Mouse (Mus musculus): Measurements from ENCODE around the gene Tob1. TPM values are rescaled to one million over a fixed set of nuclear protein-coding genes. Genes with fewer than 3 reads are reported as not detected.
A peak's percentile ranks its signal among the peaks of the same experiment; 100 is the strongest.

Tob1 gene
- total and polyA plus RNA-seq, 2 experiments from 2014 or later = 20.4 to 27.9 TPM

DNA sequence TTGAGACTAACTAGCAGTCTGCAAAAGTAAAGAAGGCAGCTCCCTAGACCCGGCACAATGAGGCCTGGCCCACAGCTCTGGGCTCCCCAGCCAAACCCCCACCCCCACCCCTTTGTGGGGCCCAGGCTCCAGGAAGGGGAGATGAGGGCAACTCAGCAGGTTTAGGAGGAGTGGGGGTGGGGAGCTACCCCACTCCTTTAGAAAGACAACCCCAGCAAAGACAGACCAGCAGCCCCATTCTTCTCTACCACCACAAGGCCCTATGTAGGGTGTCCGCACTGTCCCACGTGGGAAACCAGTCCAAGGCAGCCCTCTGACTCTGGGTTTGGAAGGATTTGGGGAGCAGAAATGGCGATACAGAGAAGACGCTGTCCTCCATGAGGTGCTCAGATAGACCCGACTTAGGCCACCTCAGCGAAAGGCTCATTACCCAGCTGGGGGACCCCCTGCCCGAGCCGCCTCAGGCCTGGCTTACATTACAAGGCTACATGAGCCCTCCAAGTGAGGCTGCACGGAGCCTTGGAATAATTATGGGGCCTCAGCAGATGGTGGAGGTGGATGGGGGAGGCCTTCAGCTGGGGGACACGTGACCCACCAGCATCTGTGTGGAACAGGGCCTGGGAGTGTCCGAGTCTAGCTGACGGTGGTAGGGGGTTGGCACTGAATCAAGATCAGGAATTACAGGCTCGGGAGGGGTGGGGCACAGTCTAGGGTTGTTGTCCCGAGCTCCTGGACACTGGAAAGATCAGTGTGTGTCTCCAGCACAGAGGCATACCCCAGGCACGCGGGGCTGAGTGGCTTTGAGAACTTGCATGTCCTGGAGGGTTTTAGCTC lies 34.9 kb downstream of the Tob1 start, which contains the start of gene Wfikkn2:
Gene Wfikkn2 (minus strand): TSS at position 51 of the 834 bp plus-strand sequence.
- 37% methylated on average over 17 of the region's 17 CpGs for WGBS
- Histone ChIP-seq H3K4me2 (ENCODE audit: low read depth, low read length, poor library complexity, severe bottlenecking) (no peak within 1 kb of the TSS), H3K27me3 (ENCODE audit: insufficient read depth, low read length) (no peaks in the 10 kb centered on the region), H3K9ac (replicated peaks; ENCODE audit: low read length, poor library complexity, severe bottlenecking) (no peak within 1 kb of the TSS), H3K9me3 (ENCODE audit: low read length) (no peaks in the 10 kb centered on the region), H3K27ac (ENCODE audit: low read depth, low read length) (no peak within 1 kb of the TSS), H3K36me3 (ENCODE audit: insufficient read depth, low read length) (no peaks in the 10 kb centered on the region), H3K4me3 (ENCODE audit: low read depth, low read length) (no peak within 1 kb of the TSS), H3K4me1 (ENCODE audit: insufficient read depth, low read length) (peaks cover 11% of the 10 kb centered on the region; the same call in 1 of the 2 replicates)
- no peak for TF ChIP-seq CTCF (IDR thresholded peaks at IDR 0.05)
- DNase-seq (ENCODE audit: low spot score) = peak; percentile 86
- peak; percentile 65; the same call in 1 of the 2 replicates for ATAC-seq (ENCODE audit: low FRiP score)

DNA sequence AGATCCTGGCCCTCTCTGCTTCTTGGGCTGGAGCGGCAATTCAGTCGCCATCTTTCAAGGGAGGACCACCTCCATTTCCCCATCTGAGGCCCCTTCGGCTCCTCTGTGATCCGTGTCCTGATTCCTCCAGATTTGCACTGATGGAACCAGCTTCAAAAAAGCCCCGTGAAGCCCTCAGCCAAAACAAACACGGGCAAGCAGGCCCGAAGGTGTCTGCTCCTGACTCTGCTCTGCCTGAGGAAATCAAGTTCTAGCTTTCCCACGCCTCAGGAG lies 35.5 kb downstream of the Tob1 start:
- peaks cover 11% of the 10 kb centered on the region; the same call in 1 of the 2 replicates for H3K4me1 ChIP-seq (ENCODE audit: insufficient read depth, low read length)
- H3K27ac ChIP-seq (ENCODE audit: low read depth, low read length) = no peak overlapping the region
- H3K9me3 ChIP-seq (ENCODE audit: low read length) = no peaks in the 10 kb centered on the region
- no peak for DNase-seq (ENCODE audit: low spot score)
- no peak overlapping the region for H3K4me2 ChIP-seq (ENCODE audit: low read depth, low read length, poor library complexity, severe bottlenecking)
- WGBS = 66% methylated on average over 8 of the region's 8 CpGs
- no peaks in the 10 kb centered on the region for H3K27me3 ChIP-seq (ENCODE audit: insufficient read depth, low read length)
- H3K36me3 ChIP-seq (ENCODE audit: insufficient read depth, low read length) = no peaks in the 10 kb centered on the region
- TF ChIP-seq CTCF (IDR thresholded peaks at IDR 0.05) = no peak
- no peak overlapping the region for H3K9ac ChIP-seq (replicated peaks; ENCODE audit: low read length, poor library complexity, severe bottlenecking)
- ATAC-seq (ENCODE audit: low FRiP score) = no peak
- no peak overlapping the region for H3K4me3 ChIP-seq (ENCODE audit: low read depth, low read length)

DNA sequence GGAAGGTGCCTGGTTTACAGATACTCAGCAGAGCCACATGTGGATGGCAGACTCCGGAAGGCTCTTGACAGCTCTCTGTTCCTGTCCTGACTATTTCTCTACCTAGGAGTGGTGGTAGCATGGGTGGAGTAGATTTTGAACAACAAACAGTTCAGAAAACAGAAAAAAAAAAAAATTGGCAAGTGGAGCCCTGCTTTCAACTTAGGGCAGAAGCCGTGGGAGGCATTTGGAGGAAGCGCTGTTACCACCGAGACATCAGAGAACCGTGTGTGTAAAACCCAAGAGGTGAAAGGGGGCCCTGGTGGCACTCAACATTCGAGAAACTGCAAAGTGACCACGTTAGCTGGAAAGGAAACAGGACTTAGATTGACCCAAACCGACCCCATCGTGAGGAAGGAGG lies 41.9 kb downstream of the Tob1 start:
- TF ChIP-seq CTCF (IDR thresholded peaks at IDR 0.05) = no peak
- Histone ChIP-seq H3K27ac (ENCODE audit: low read depth, low read length) (no peak overlapping the region), H3K36me3 (ENCODE audit: insufficient read depth, low read length) (no peaks in the 10 kb centered on the region), H3K4me2 (ENCODE audit: low read depth, low read length, poor library complexity, severe bottlenecking) (no peak overlapping the region), H3K4me1 (ENCODE audit: insufficient read depth, low read length) (no peaks in the 10 kb centered on the region), H3K9me3 (ENCODE audit: low read length) (no peaks in the 10 kb centered on the region), H3K4me3 (ENCODE audit: low read depth, low read length) (no peak overlapping the region), H3K27me3 (ENCODE audit: insufficient read depth, low read length) (no peaks in the 10 kb centered on the region), H3K9ac (replicated peaks; ENCODE audit: low read length, poor library complexity, severe bottlenecking) (no peak overlapping the region)
- WGBS = 80% methylated on average over 9 of the region's 9 CpGs
- no peak for ATAC-seq (ENCODE audit: low FRiP score)
- no peak for DNase-seq (ENCODE audit: low spot score)

DNA sequence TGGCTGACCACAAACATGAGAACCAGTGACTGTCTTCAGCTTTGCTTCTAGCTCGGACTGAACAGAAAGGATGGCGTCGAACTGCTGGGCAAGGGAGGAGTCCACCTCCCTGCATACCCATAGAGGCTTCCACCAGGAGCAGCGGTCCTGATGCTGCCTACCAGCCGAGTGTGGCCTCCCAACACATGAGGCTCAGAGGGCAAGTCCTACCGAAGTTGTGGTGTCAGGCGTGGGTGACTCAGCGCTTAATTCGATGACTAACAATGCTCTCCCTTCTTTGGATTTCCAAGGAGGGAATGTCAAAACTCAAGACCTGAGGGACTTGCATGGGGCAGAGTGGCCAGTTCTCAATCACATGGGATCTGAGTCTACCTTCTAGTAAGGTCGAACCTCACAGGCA lies 42.4 kb downstream of the Tob1 start:
- Histone ChIP-seq H3K36me3 (ENCODE audit: insufficient read depth, low read length) (no peaks in the 10 kb centered on the region), H3K4me2 (ENCODE audit: low read depth, low read length, poor library complexity, severe bottlenecking) (no peak overlapping the region), H3K4me3 (ENCODE audit: low read depth, low read length) (no peak overlapping the region), H3K27me3 (ENCODE audit: insufficient read depth, low read length) (no peaks in the 10 kb centered on the region), H3K9ac (replicated peaks; ENCODE audit: low read length, poor library complexity, severe bottlenecking) (no peak overlapping the region), H3K27ac (ENCODE audit: low read depth, low read length) (no peak overlapping the region), H3K9me3 (ENCODE audit: low read length) (no peaks in the 10 kb centered on the region), H3K4me1 (ENCODE audit: insufficient read depth, low read length) (no peaks in the 10 kb centered on the region)
- no peak for TF ChIP-seq CTCF (IDR thresholded peaks at IDR 0.05)
- DNase-seq (ENCODE audit: low spot score) (no peak), ATAC-seq (ENCODE audit: low FRiP score) (no peak)
- WGBS = 88% methylated on average over 10 of the region's 10 CpGs

DNA sequence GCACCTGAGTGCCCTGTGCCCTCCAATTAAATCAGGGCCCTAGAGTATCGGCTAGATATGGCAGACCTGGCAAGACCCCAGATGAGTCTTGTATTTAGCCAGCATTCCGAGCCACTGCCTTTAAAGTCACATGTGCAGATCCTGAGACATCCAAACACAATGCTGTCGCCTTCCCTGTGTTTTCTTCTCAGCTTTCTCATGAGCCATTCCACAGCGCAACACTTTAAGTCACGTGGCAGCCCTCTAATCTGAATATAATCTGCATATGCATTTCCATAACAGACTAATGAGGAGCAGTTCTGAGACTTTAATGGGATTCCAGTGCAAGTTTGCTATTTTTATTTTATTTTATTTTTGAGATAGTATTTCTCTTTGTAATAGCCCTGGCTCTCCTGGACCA lies 44.5 kb downstream of the Tob1 start:
- Histone ChIP-seq H3K4me2 (ENCODE audit: low read depth, low read length, poor library complexity, severe bottlenecking) (no peak overlapping the region), H3K9me3 (ENCODE audit: low read length) (no peaks in the 10 kb centered on the region), H3K27ac (ENCODE audit: low read depth, low read length) (no peak overlapping the region), H3K9ac (replicated peaks; ENCODE audit: low read length, poor library complexity, severe bottlenecking) (no peak overlapping the region), H3K36me3 (ENCODE audit: insufficient read depth, low read length) (no peaks in the 10 kb centered on the region), H3K4me3 (ENCODE audit: low read depth, low read length) (no peak overlapping the region), H3K27me3 (ENCODE audit: insufficient read depth, low read length) (no peaks in the 10 kb centered on the region), H3K4me1 (ENCODE audit: insufficient read depth, low read length) (no peaks in the 10 kb centered on the region)
- ATAC-seq (ENCODE audit: low FRiP score) = no peak
- TF ChIP-seq CTCF (IDR thresholded peaks at IDR 0.05) = no peak
- 45% methylated on average over 5 of the region's 5 CpGs for WGBS
- no peak for DNase-seq (ENCODE audit: low spot score)

DNA sequence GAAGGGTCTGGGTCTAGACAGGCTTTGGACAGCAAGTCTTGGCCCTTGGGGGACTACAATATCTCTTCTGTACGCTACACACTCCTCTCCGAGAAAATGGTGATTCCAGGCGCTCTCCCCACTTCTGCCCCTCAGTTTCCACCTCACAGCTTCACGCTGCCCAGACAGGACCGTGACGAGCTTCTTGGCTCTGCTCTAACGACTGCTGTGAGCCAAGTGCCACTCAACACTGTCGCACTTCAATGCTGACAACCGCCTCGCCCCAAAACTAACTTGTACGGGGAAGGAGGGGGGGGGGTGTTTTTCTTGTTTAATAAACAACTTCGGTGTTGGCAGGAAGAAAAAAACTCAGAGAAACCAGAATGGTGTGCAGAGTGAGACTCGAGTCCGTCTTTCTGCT lies 46.7 kb downstream of the Tob1 start:
- Histone ChIP-seq H3K36me3 (ENCODE audit: insufficient read depth, low read length) (no peaks in the 10 kb centered on the region), H3K4me1 (ENCODE audit: insufficient read depth, low read length) (no peaks in the 10 kb centered on the region), H3K4me3 (ENCODE audit: low read depth, low read length) (no peak overlapping the region), H3K27me3 (ENCODE audit: insufficient read depth, low read length) (no peaks in the 10 kb centered on the region), H3K4me2 (ENCODE audit: low read depth, low read length, poor library complexity, severe bottlenecking) (no peak overlapping the region), H3K27ac (ENCODE audit: low read depth, low read length) (no peak overlapping the region), H3K9me3 (ENCODE audit: low read length) (no peaks in the 10 kb centered on the region), H3K9ac (replicated peaks; ENCODE audit: low read length, poor library complexity, severe bottlenecking) (no peak overlapping the region)
- 70% methylated on average over 14 of the region's 14 CpGs for WGBS
- DNase-seq (ENCODE audit: low spot score) (no peak), ATAC-seq (ENCODE audit: low FRiP score) (no peak)
- no peak for TF ChIP-seq CTCF (IDR thresholded peaks at IDR 0.05)

Data from midbrain, postnatal 0 days (tissue).